Mouse (Mus musculus) CH12.LX (cell line): ENCODE data around the gene Prpsap2.

Source experiments
- CTCF ChIP-seq, 2 experiments: IDR thresholded peaks in 1 of 2; conservative IDR thresholded peaks in 1 of 2; 2 replicates each; pipeline ENCODE4 v1.5.1; 2011 to 2012; ENCODE audit warnings: low read depth in 2 of 2, low read length in 2 of 2, improper control_type of control experiment in 1 of 2, inconsistent platforms in 1 of 2, mild to moderate bottlenecking in 1 of 2, moderate library complexity in 1 of 2
- EP300 ChIP-seq: IDR thresholded peaks from 2 replicates; pipeline ENCODE4 v1.6.1; 2011; ENCODE audit warnings: low read length, improper control_type of control experiment
- IRF4 ChIP-seq: IDR thresholded peaks from 2 replicates; pipeline ENCODE4 v1.6.1; 2014; ENCODE audit warnings: low read depth, mild to moderate bottlenecking, inconsistent platforms, low read length, improper control_type of control experiment
- MAZ ChIP-seq: IDR thresholded peaks from 2 replicates; pipeline ENCODE4 v1.6.1; 2012; ENCODE audit warnings: low read depth, mild to moderate bottlenecking, inconsistent platforms, low read length, improper control_type of control experiment, moderate library complexity
- MXI1 ChIP-seq: IDR thresholded peaks from 2 replicates; pipeline ENCODE4 v1.6.1; 2011; ENCODE audit warnings: mild to moderate bottlenecking, low read depth, low read length, improper control_type of control experiment
- NELFE ChIP-seq: IDR thresholded peaks from 2 replicates; pipeline ENCODE4 v1.6.1; 2011; ENCODE audit warnings: low read depth, low read length, improper control_type of control experiment
- POLR2A ChIP-seq: IDR thresholded peaks from 2 replicates; pipeline ENCODE4 v1.6.1; 2011; ENCODE audit warnings: low read depth, mild to moderate bottlenecking, improper control_type of control experiment, low read length
- RCOR1 ChIP-seq: conservative IDR thresholded peaks from 2 replicates; pipeline ENCODE4 v1.6.1; 2012; ENCODE audit warnings: low read depth, mild to moderate bottlenecking, inconsistent platforms, low read length, improper control_type of control experiment
- SIN3A ChIP-seq: IDR thresholded peaks from 2 replicates; pipeline ENCODE4 v1.6.1; 2012; ENCODE audit warnings: low read length, improper control_type of control experiment, inconsistent platforms
- TBP ChIP-seq: conservative IDR thresholded peaks from 2 replicates; pipeline ENCODE4 v1.6.1; 2011; ENCODE audit warnings: low read depth, low read length, improper control_type of control experiment
- TCF12 ChIP-seq: IDR thresholded peaks from 2 replicates; pipeline ENCODE4 v1.6.1; 2014; ENCODE audit warnings: low read depth, mild to moderate bottlenecking, inconsistent platforms, low read length, improper control_type of control experiment
- ZC3H11A ChIP-seq: IDR thresholded peaks from 2 replicates; pipeline ENCODE4 v1.6.1; 2012; ENCODE audit warnings: low read depth, mild to moderate bottlenecking, inconsistent platforms, low read length, improper control_type of control experiment
- ZKSCAN1 ChIP-seq: IDR thresholded peaks from 2 replicates; pipeline ENCODE4 v1.6.1; 2012; ENCODE audit warnings: low read depth, inconsistent platforms, low read length, improper control_type of control experiment, borderline replicate concordance

DNA sequence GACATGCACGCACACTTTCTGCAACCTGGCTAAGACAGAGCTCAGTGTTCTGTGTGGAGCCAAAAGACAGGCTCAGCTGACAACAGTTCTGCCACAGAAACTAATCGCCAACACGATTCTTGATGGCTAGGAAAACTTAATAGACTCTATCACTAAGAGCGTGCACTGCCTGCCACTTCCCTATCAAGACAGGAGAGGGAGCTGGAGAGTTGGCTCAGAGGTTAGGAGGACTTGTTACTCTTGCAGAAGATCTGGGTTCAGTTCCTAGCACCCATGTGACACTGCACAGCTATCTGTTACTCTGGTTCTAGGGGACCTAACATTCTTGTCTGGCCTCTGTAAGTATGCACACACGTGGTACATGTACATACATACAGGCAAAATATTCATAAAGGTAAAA lies 10.3 kb downstream of the Prpsap2 start:
- TF ChIP-seq CTCF (conservative IDR thresholded peaks at IDR 0.05 in 1 of 2, IDR thresholded peaks at IDR 0.05 in 1 of 2; ENCODE audit: low read depth in 2 of 2, low read length in 2 of 2) (peak; percentile 71 to 83), TCF12 (no peak), MAZ (no peak), SIN3A (no peak), POLR2A (no peak), IRF4 (no peak), EP300 (no peak), MXI1 (no peak), ZKSCAN1 (no peak), RCOR1 (no peak), ZC3H11A (no peak), NELFE (no peak), TBP (no peak)
